19 mouse cellular contexts compared by ENCODE assay signal in the genomic region with DNA sequence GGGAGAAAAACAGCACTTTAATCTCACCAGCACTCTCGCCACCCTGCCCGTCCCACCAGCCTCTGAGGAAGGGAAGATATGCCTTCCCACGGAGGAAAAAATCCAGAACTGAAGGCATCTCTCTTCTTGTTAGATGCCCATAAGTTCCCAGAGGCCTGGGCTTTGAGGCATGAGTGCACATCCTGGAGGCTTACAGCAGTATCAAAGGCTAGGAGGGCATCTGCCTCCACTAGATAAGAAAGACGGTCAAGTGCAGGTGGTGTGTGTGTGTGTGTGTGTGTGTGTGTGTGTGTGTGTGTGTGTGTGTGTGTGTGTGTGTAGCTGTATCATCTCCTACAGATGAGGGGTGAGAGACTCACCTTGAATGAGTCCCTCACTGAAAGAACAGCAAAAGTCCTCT.
DNase-seq lines count a peak whose midpoint lies in the region; ATAC-seq lines count a peak whose summit lies in the region.
"Had no signal": no experiment of that assay in that cellular context is flagged by ENCODE, and none has a peak within 500 bp of the region (broad histone marks: within the 10 kb centered on the region; RNA-seq: fewer than 3 reads in every experiment).

No protein-coding gene starts in this region.

- no peaks in the 10 kb centered on the region for H3K27me3 ChIP-seq in heart, embryonic 14.5 days (ENCODE audit: control insufficient read depth, insufficient read depth, low read length)
- H3K27me3 ChIP-seq in midbrain, embryonic 12.5 days = no peaks in the 10 kb centered on the region
- no peaks in the 10 kb centered on the region for H3K27me3 ChIP-seq in midbrain, embryonic 15.5 days (replicated peaks)
- no peaks in the 10 kb centered on the region for H3K27me3 ChIP-seq in hindbrain, embryonic 15.5 days
- H3K27me3 ChIP-seq: embryonic facial prominence, embryonic 13.5 days; liver, embryonic 15.5 days; megakaryocyte, embryonic 14.5 days; neural tube, embryonic 15.5 days; Patski had no signal

- peaks cover 39 to 63% of the 10 kb centered on the region in 2 experiments for H3K4me1 ChIP-seq in heart, embryonic 14.5 days (ENCODE audit: control insufficient read depth in 2 of 2, insufficient read depth in 2 of 2, low read length in 2 of 2)
- peaks cover 68% of the 10 kb centered on the region for H3K4me1 ChIP-seq in midbrain, embryonic 12.5 days
- H3K4me1 ChIP-seq in midbrain, embryonic 15.5 days = peaks cover 63% of the 10 kb centered on the region
- peaks cover 62% of the 10 kb centered on the region for H3K4me1 ChIP-seq in hindbrain, embryonic 15.5 days (replicated peaks)

- H3K4me2 ChIP-seq in heart, embryonic 14.5 days (ENCODE audit: low read length) = no peak overlapping the region
- H3K4me2 ChIP-seq in midbrain, embryonic 12.5 days (replicated peaks) = no peak overlapping the region
- H3K4me2 ChIP-seq in midbrain, embryonic 15.5 days = no peak overlapping the region
- no peak overlapping the region for H3K4me2 ChIP-seq in hindbrain, embryonic 15.5 days
- H3K4me2 ChIP-seq: embryonic facial prominence, embryonic 13.5 days; liver, embryonic 15.5 days; neural tube, embryonic 15.5 days had no signal

- peak overlapping the region; percentile 4; the same call in 1 of the 2 replicates for H3K9ac ChIP-seq in heart, embryonic 14.5 days (ENCODE audit: low read length)
- no peak overlapping the region for H3K9ac ChIP-seq in midbrain, embryonic 12.5 days (replicated peaks)
- no peak overlapping the region for H3K9ac ChIP-seq in midbrain, embryonic 15.5 days
- no peak overlapping the region for H3K9ac ChIP-seq in hindbrain, embryonic 15.5 days
- H3K9ac ChIP-seq: embryonic facial prominence, embryonic 13.5 days; liver, embryonic 15.5 days; neural tube, embryonic 15.5 days had no signal

- ATAC-seq in heart, embryonic 14.5 days (ENCODE audit: insufficient number of reproducible peaks, insufficient read depth, low FRiP score, low read depth) = no peak
- no peak for ATAC-seq in midbrain, embryonic 12.5 days (ENCODE audit: low FRiP score, low read depth)
- ATAC-seq in midbrain, embryonic 15.5 days (replicated peaks) = no peak
- ATAC-seq in hindbrain, embryonic 15.5 days (ENCODE audit: low FRiP score, low read depth) = no peak
- peak; percentile 71 for ATAC-seq in megakaryocyte progenitor cell, adult 5-6 weeks (replicated peaks; ENCODE audit: poor library complexity)
- ATAC-seq: Patski had no signal

- no peak overlapping the region for H3K4me3 ChIP-seq in heart, embryonic 14.5 days (ENCODE audit: control insufficient read depth in 1 of 2, insufficient read depth in 1 of 2, low read depth in 1 of 2, low read length in 2 of 2)
- no peak overlapping the region for H3K4me3 ChIP-seq in midbrain, embryonic 12.5 days
- no peak overlapping the region for H3K4me3 ChIP-seq in midbrain, embryonic 15.5 days
- H3K4me3 ChIP-seq in hindbrain, embryonic 15.5 days = no peak overlapping the region
- H3K4me3 ChIP-seq: embryonic facial prominence, embryonic 13.5 days; limb, embryonic 10.5 days; liver, embryonic 15.5 days; megakaryocyte, embryonic 14.5 days; neural tube, embryonic 15.5 days had no signal

- H3K27ac ChIP-seq in heart, embryonic 14.5 days (replicated peaks in 1 of 2; ENCODE audit: control insufficient read depth in 1 of 2, insufficient read depth in 1 of 2, low read depth in 2 of 2, low read length in 2 of 2) = peak overlapping the region in 1 of 2 experiments; percentile 79; a peak in 2 of 4 replicates
- peak overlapping the region; percentile 60; the same call in 1 of the 2 replicates for H3K27ac ChIP-seq in midbrain, embryonic 12.5 days (replicated peaks)
- no peak overlapping the region; the same call in 1 of the 2 replicates for H3K27ac ChIP-seq in midbrain, embryonic 15.5 days
- H3K27ac ChIP-seq in hindbrain, embryonic 15.5 days (replicated peaks) = peak overlapping the region; percentile 24; the same call in 1 of the 2 replicates
- H3K27ac ChIP-seq: embryonic facial prominence, embryonic 13.5 days; limb, embryonic 10.5 days; liver, embryonic 15.5 days; neural tube, embryonic 15.5 days had no signal

- no peaks in the 10 kb centered on the region for H3K9me3 ChIP-seq in heart, embryonic 14.5 days (ENCODE audit: control insufficient read depth, low read length)
- no peaks in the 10 kb centered on the region for H3K9me3 ChIP-seq in midbrain, embryonic 12.5 days
- H3K9me3 ChIP-seq in midbrain, embryonic 15.5 days = no peaks in the 10 kb centered on the region
- no peaks in the 10 kb centered on the region for H3K9me3 ChIP-seq in hindbrain, embryonic 15.5 days
- H3K9me3 ChIP-seq: embryonic facial prominence, embryonic 13.5 days; limb, embryonic 10.5 days; liver, embryonic 15.5 days; megakaryocyte, embryonic 14.5 days; neural tube, embryonic 15.5 days had no signal

- intact Hi-C loops in heart, postnatal 14 days (cut with DNase I) = no loop called here

- WGBS in heart, embryonic 14.5 days = 49% methylated on average over 4 of the region's 4 CpGs
- 84% methylated on average over 4 of the region's 4 CpGs for WGBS in midbrain, embryonic 12.5 days
- 78% methylated on average over 4 of the region's 4 CpGs for WGBS in midbrain, embryonic 15.5 days
- WGBS in hindbrain, embryonic 15.5 days = 87% methylated on average over 4 of the region's 4 CpGs

- H3K36me3 ChIP-seq in heart, embryonic 14.5 days (ENCODE audit: control insufficient read depth, insufficient read depth, low read length) = 0 out of 2 replicates have a peak, but pooled peaks cover 4% of the 10 kb centered on the region
- peaks cover 9% of the 10 kb centered on the region; the same call in 1 of the 2 replicates for H3K36me3 ChIP-seq in midbrain, embryonic 12.5 days
- H3K36me3 ChIP-seq in midbrain, embryonic 15.5 days (replicated peaks) = no peaks in the 10 kb centered on the region
- H3K36me3 ChIP-seq in hindbrain, embryonic 15.5 days = no peaks in the 10 kb centered on the region
- H3K36me3 ChIP-seq: embryonic facial prominence, embryonic 13.5 days; liver, embryonic 15.5 days; neural tube, embryonic 15.5 days had no signal

- DNase-seq in heart, postnatal 14 days = no peak
- DNase-seq in embryo, embryonic 9.5 days (ENCODE audit: extremely low spot score) = no peak
- DNase-seq: adrenal gland, adult 8-10 months; cerebellum, adult 9-11 months; kidney, postnatal 4 days; lung, postnatal 14 days; spleen, adult 18-20 months; thymus, postnatal 25 days had no signal
